Mouse (Mus musculus) small intestine, adult 2 months (tissue): ENCODE measurements around the gene Axin2.

Experiments used
- CTCF ChIP-seq: fragments of 200-500 bp; IDR thresholded peaks from 2 replicates; pipeline ENCODE4 v1.5.1; 2012; ENCODE audit warnings: low read depth, mild to moderate bottlenecking, control low read depth, inconsistent platforms, low read length, moderate library complexity, mixed read lengths; ENCODE audit not compliant: insufficient replicate concordance, insufficient read length; ENCODE audit errors: extremely low read depth
- POLR2A ChIP-seq: fragments of 200-500 bp; IDR thresholded peaks from 2 replicates; pipeline ENCODE4 v1.6.1; 2012; ENCODE audit warnings: low read depth, mild to moderate bottlenecking, control low read depth, inconsistent platforms, low read length, moderate library complexity

DNA sequence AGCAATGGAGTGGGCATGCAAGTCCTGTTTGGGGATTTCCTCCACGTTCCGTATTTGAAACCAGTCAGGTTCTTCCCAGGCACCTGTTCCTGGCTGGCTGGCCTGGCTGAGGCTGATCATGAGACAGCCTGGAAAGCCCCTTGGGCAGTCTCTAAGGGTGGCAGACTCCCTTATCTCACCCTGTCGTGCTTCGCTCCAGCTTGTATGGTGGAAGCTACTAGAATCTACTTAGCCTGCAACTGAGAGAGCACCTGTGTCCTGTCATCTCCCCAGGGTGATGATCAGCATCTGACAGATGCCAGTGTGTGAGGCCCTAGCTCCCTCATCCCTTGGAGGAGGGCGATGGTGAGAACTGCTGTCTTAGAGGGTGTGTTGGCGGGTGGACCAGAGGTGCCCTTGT, 21.7 kb upstream of the Axin2 start:
- TF ChIP-seq CTCF (no peak), POLR2A (no peak)
